Mouse (Mus musculus) cerebellum, adult 2 months (tissue): ENCODE data around the gene Klk15. TPM values are rescaled to one million over a fixed set of nuclear protein-coding genes. Genes with fewer than 3 reads are reported as not detected.

Source experiments
- DNase-seq, 2 experiments: peaks; one replicate each; pipeline ENCODE4 v3.0.0; 2021
- H3K27ac ChIP-seq: fragments of 200-500 bp; 2 replicates; pipeline ENCODE4 v1.5.1; 2012; ENCODE audit warnings: low read length, control low read depth, inconsistent platforms; ENCODE audit not compliant: insufficient read depth
- H3K27me3 ChIP-seq: fragments of 200-500 bp; 2 replicates; pipeline ENCODE4 v1.6.1; 2012; ENCODE audit warnings: inconsistent platforms, mild to moderate bottlenecking, low read length, moderate library complexity; ENCODE audit not compliant: control insufficient read depth, insufficient read depth
- H3K4me1 ChIP-seq: fragments of 200-500 bp; 2 replicates; pipeline ENCODE4 v1.6.1; 2011; ENCODE audit warnings: low read length; ENCODE audit not compliant: control insufficient read depth, insufficient read depth
- H3K4me3 ChIP-seq: fragments of 200-500 bp; replicated peaks from 2 replicates; pipeline ENCODE3; 2011; ENCODE audit warnings: mild to moderate bottlenecking, low read depth, low read length, control low read depth; ENCODE audit not compliant: insufficient read depth
- CTCF ChIP-seq: fragments of 200-500 bp; IDR thresholded peaks from 2 replicates; pipeline ENCODE4 v1.5.1; 2011; ENCODE audit warnings: low read depth, mild to moderate bottlenecking, control low read depth, low read length, moderate library complexity, borderline replicate concordance; ENCODE audit not compliant: insufficient read depth
- POLR2A ChIP-seq: fragments of 200-500 bp; IDR thresholded peaks from 2 replicates; pipeline ENCODE4 v1.6.1; 2011; ENCODE audit warnings: low read length, control low read depth, borderline replicate concordance; ENCODE audit not compliant: insufficient read depth
- WGBS: fragments of 180-500 bp; shearing (Covaris S2); methylation state at CpG from one replicate; pipeline ENCODE4 v1.1.7; 2018; 5-methylcytosine and 5-hydroxymethylcytosine counted together
- polyA plus RNA-seq: library from polyadenylated mRNA; depleted of rRNA; stranded (reverse); fragments of >200 nt; gene quantifications from 2 replicates; pipeline ENCODE4 v1.2.3, GENCODE M21; 2012; rRNA removed

Klk15 gene
- not detected in 2 replicates for polyA plus RNA-seq

DNA sequence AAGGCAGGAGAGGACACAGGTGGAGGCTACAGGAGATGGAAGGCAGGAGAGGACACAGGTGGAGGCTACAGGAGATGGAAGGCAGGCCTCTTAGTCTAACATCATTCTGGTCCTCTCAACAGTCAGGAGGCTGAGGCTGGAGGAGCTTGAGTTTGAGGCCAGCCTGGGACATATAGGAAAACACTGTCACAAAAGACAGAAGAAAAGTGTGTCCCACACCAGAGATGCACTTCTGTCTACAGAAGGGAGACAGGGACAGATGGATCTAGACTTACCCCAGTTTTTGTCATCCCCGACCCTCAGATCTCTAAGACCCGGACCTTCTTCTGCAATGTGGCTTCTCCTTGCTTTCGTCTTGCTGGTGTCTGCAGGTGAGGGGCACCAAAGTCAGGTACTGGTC is at the start of gene Klk15:
Gene Klk15 (plus strand): TSS at position 301 of the 400 bp plus-strand sequence.
- 78% methylated on average over 3 of the region's 3 CpGs for WGBS
- no peaks in the 10 kb centered on the region for H3K4me1 ChIP-seq
- no peaks in the 10 kb centered on the region for H3K27me3 ChIP-seq
- DNase-seq, result no peak
- TF ChIP-seq CTCF (no peak), POLR2A (no peak)
- no peak within 1 kb of the TSS for H3K4me3 ChIP-seq
- H3K27ac ChIP-seq, result no peak within 1 kb of the TSS

DNA sequence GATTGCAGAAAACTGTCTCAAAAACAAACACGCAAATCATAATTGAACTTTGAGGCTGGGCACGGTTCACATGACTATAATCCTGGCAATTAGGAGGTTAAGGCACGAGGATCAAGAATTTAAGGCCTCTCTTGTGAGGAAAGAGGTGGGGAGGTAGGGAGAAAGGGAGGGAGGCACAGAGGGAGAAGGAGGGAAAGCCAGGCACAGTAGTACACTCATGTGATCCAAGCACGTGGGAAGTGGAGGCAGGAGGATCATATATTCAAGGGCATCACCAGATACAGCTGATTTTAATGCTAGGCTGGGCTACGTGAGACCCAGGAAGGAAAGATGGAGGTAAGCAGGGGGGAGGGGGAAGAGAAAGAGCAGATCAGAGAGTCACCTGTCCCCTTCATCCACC is 42.2 kb upstream of the Klk15 start:
- Histone ChIP-seq H3K4me1 (no peaks in the 10 kb centered on the region), H3K4me3 (no peak overlapping the region), H3K27me3 (no peaks in the 10 kb centered on the region), H3K27ac (no peak overlapping the region)
- no peak for DNase-seq
- TF ChIP-seq CTCF, result no peak
- no peak for TF ChIP-seq POLR2A
- 65% methylated on average over 5 of the region's 5 CpGs for WGBS

GRCm38 (mm10) chr7:43891788-43892187 is 41.8 kb upstream of the Klk15 start:
- DNase-seq, result no peak
- Histone ChIP-seq H3K4me1 (no peaks in the 10 kb centered on the region), H3K27me3 (no peaks in the 10 kb centered on the region), H3K4me3 (no peak overlapping the region), H3K27ac (no peak overlapping the region)
- no peak for TF ChIP-seq POLR2A
- no peak for TF ChIP-seq CTCF
- WGBS, result 64% methylated on average over 3 of the region's 3 CpGs

DNA sequence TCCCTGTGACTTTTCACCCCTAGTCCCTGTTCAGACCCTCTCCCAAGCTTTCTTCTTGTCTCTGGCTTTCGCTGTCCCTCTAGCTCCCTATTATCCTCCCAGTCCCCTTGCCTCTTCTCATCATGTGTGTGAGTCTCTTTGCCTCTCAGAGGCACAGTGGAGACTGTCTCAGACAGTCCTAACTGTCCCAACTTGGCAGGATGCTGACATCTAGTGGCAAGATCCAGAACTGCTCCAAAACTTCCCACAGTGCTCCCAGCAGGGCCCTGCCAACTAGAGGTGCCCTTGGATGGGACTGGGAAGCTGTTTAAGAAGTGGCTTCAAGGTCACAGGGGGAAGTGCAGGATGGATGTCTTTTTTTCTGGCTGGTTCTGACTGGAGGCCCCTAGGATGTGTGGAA is 38.7 kb upstream of the Klk15 start:
- H3K27me3 ChIP-seq, result no peaks in the 10 kb centered on the region
- peak; percentile 61 to 71 for DNase-seq
- WGBS, result 7% methylated on average over 1 of the region's 1 CpGs

GRCm38 (mm10) chr7:43914821-43915220 is 18.7 kb upstream of the Klk15 start:
- DNase-seq, result no peak
- 70% methylated on average over 9 of the region's 9 CpGs for WGBS
- Histone ChIP-seq H3K27me3 (no peaks in the 10 kb centered on the region), H3K4me1 (no peaks in the 10 kb centered on the region), H3K4me3 (no peak overlapping the region), H3K27ac (no peak overlapping the region)
- TF ChIP-seq POLR2A, result no peak
- no peak for TF ChIP-seq CTCF

More for the DNA sequence above, 38.7 kb upstream of the Klk15 start:
- no peak overlapping the region for H3K4me3 ChIP-seq
- H3K4me1 ChIP-seq, result no peaks in the 10 kb centered on the region
- TF ChIP-seq POLR2A (no peak), CTCF (peak; percentile 79)
- H3K27ac ChIP-seq, result no peak overlapping the region

- WGBS, result 74% methylated on average over 13 of the region's 13 CpGs
Measured at GRCm38 (mm10) chr7:43918426-43918825, 15.1 kb upstream of the Klk15 start.

GRCm38 (mm10) chr7:43918871-43919270 is 14.7 kb upstream of the Klk15 start:
- H3K27ac ChIP-seq, result no peak overlapping the region
- TF ChIP-seq CTCF, result no peak
- TF ChIP-seq POLR2A, result no peak
- no peaks in the 10 kb centered on the region for H3K27me3 ChIP-seq
- no peak for DNase-seq
- no peaks in the 10 kb centered on the region for H3K4me1 ChIP-seq
- 64% methylated on average over 8 of the region's 8 CpGs for WGBS
- H3K4me3 ChIP-seq, result no peak overlapping the region

More at GRCm38 (mm10) chr7:43918426-43918825, 15.1 kb upstream of the Klk15 start:
- H3K27ac ChIP-seq, result no peak overlapping the region
- no peaks in the 10 kb centered on the region for H3K4me1 ChIP-seq
- H3K4me3 ChIP-seq, result no peak overlapping the region
- no peaks in the 10 kb centered on the region for H3K27me3 ChIP-seq
- DNase-seq, result no peak
- TF ChIP-seq POLR2A (no peak), CTCF (no peak)

- no peaks in the 10 kb centered on the region for H3K4me1 ChIP-seq
- TF ChIP-seq CTCF (peak; percentile 75), POLR2A (no peak)
- H3K4me3 ChIP-seq, result no peak overlapping the region
- H3K27me3 ChIP-seq, result no peaks in the 10 kb centered on the region
- WGBS, result 31% methylated on average over 14 of the region's 14 CpGs
- peak; percentile 29 to 36 for DNase-seq
- H3K27ac ChIP-seq, result no peak overlapping the region
Measured at GRCm38 (mm10) chr7:43919559-43920451, 13.7 kb upstream of the Klk15 start.
